ENCODE assay signal across 9 mouse cellular contexts in the genomic region with DNA sequence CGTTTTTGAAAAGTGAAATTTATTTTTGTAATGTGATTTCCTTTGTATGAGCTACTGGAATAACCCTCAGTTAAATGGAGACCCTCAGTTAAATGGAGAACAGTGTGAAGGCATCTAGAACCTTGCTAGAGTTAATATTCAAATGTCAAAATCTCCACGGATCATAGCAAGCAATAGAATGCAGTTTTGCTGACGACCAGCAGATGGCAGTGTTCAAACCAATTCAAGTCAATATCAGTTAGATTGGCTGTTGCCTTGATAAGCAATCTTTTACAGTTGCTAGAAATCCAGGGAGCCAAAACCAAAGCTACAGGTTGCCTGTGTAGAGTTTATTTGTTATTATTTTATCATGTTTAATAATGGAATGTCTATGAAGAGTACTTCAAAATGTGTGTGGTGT. TPM values are rescaled to one million over a fixed set of nuclear protein-coding genes. Genes with fewer than 3 reads are reported as not detected.
DNase-seq lines count a peak whose midpoint lies in the region; ATAC-seq lines count a peak whose summit lies in the region.
"Had no signal": no experiment of that assay in that cellular context is flagged by ENCODE, and none has a peak within 500 bp of the region (broad histone marks: within the 10 kb centered on the region; RNA-seq: fewer than 3 reads in every experiment).

No protein-coding gene starts in this region.

- peak; percentile 90 for DNase-seq in midbrain, embryonic 11.5 days (ENCODE audit: low spot score, missing footprints)
- DNase-seq in MEL-GATA-1-ER (ENCODE audit: extremely low read depth, low read depth): peak; percentile 33
- DNase-seq in cerebellum, adult 8-10 months: peak; percentile 25
- peak; percentile 36 for DNase-seq in gastrocnemius, postnatal 14 days
- peak; percentile 27 to 60 for DNase-seq in left cerebral cortex, adult 18-20 months (ENCODE audit: low spot score in 2 of 2)
- DNase-seq in neural tube, embryonic 11.5 days (ENCODE audit: low spot score): peak; percentile 34
- no peak for DNase-seq in forebrain, embryonic 10.5 days (ENCODE audit: extremely low spot score, low spot score)

- no peak overlapping the region for H3K9ac ChIP-seq in midbrain, embryonic 11.5 days (ENCODE audit: low read length)
- no peak overlapping the region for H3K9ac ChIP-seq in midbrain, embryonic 16.5 days (ENCODE audit: low read depth, low read length)
- H3K9ac ChIP-seq in neural tube, embryonic 11.5 days (ENCODE audit: low read length): no peak overlapping the region

- H3K36me3 ChIP-seq in midbrain, embryonic 11.5 days (ENCODE audit: control insufficient read depth, insufficient read depth, low read length): no peaks in the 10 kb centered on the region
- no peaks in the 10 kb centered on the region for H3K36me3 ChIP-seq in midbrain, embryonic 16.5 days (ENCODE audit: control insufficient read depth, insufficient read depth, low read length)
- no peaks in the 10 kb centered on the region for H3K36me3 ChIP-seq in neural tube, embryonic 11.5 days (ENCODE audit: control insufficient read depth, insufficient read depth, low read length)
- H3K36me3 ChIP-seq in forebrain, embryonic 10.5 days (replicated peaks): no peaks in the 10 kb centered on the region

- no peak overlapping the region for H3K4me3 ChIP-seq in midbrain, embryonic 11.5 days (ENCODE audit: low read depth, low read length)
- no peak overlapping the region for H3K4me3 ChIP-seq in midbrain, embryonic 16.5 days (ENCODE audit: low read depth, low read length)
- H3K4me3 ChIP-seq in neural tube, embryonic 11.5 days (ENCODE audit: low read depth, low read length): no peak overlapping the region
- H3K4me3 ChIP-seq in forebrain, embryonic 10.5 days: no peak overlapping the region

- no peaks in the 10 kb centered on the region for H3K4me1 ChIP-seq in midbrain, embryonic 11.5 days (ENCODE audit: control insufficient read depth, insufficient read depth, low read length)
- H3K4me1 ChIP-seq in midbrain, embryonic 16.5 days (ENCODE audit: control insufficient read depth, insufficient read depth, low read length): no peaks in the 10 kb centered on the region
- H3K4me1 ChIP-seq in neural tube, embryonic 11.5 days (ENCODE audit: control insufficient read depth, insufficient read depth, low read length): no peaks in the 10 kb centered on the region
- H3K4me1 ChIP-seq in forebrain, embryonic 10.5 days: no peaks in the 10 kb centered on the region

- H3K27me3 ChIP-seq in midbrain, embryonic 11.5 days (ENCODE audit: control insufficient read depth, insufficient read depth, low read length): no peaks in the 10 kb centered on the region
- no peaks in the 10 kb centered on the region for H3K27me3 ChIP-seq in midbrain, embryonic 16.5 days (ENCODE audit: control insufficient read depth, insufficient read depth, low read depth, low read length)
- no peaks in the 10 kb centered on the region for H3K27me3 ChIP-seq in neural tube, embryonic 11.5 days (ENCODE audit: control insufficient read depth, insufficient read depth, low read length)
- no peaks in the 10 kb centered on the region for H3K27me3 ChIP-seq in forebrain, embryonic 10.5 days (ENCODE audit: poor library complexity, severe bottlenecking)

- 26% methylated on average over 3 of the region's 3 CpGs for WGBS in midbrain, embryonic 11.5 days
- WGBS in midbrain, embryonic 16.5 days: 22% methylated on average over 3 of the region's 3 CpGs
- WGBS in neural tube, embryonic 11.5 days: 25% methylated on average over 3 of the region's 3 CpGs
- WGBS in forebrain, embryonic 10.5 days: 25% methylated on average over 3 of the region's 3 CpGs

- no peak overlapping the region for H3K4me2 ChIP-seq in midbrain, embryonic 11.5 days
- H3K4me2 ChIP-seq in midbrain, embryonic 16.5 days (ENCODE audit: low read length): no peak overlapping the region
- H3K4me2 ChIP-seq in neural tube, embryonic 11.5 days (ENCODE audit: low read depth): no peak overlapping the region

- H3K27ac ChIP-seq in midbrain, embryonic 11.5 days (ENCODE audit: low read depth, low read length): no peak overlapping the region
- H3K27ac ChIP-seq in midbrain, embryonic 16.5 days (ENCODE audit: low read length): no peak overlapping the region
- no peak overlapping the region for H3K27ac ChIP-seq in neural tube, embryonic 11.5 days (ENCODE audit: low read depth, low read length)
- no peak overlapping the region for H3K27ac ChIP-seq in forebrain, embryonic 10.5 days
- H3K27ac ChIP-seq: macrophage had no signal

- no peaks in the 10 kb centered on the region for H3K9me3 ChIP-seq in midbrain, embryonic 11.5 days (ENCODE audit: control insufficient read depth, low read length)
- no peaks in the 10 kb centered on the region for H3K9me3 ChIP-seq in midbrain, embryonic 16.5 days (replicated peaks; ENCODE audit: control insufficient read depth, low read length, poor library complexity, severe bottlenecking)
- H3K9me3 ChIP-seq in neural tube, embryonic 11.5 days (ENCODE audit: control insufficient read depth, low read length): no peaks in the 10 kb centered on the region
- no peaks in the 10 kb centered on the region for H3K9me3 ChIP-seq in forebrain, embryonic 10.5 days

- no peak for ATAC-seq in midbrain, embryonic 11.5 days (ENCODE audit: low FRiP score)
- ATAC-seq in midbrain, embryonic 16.5 days: no peak
- no peak for ATAC-seq in neural tube, embryonic 11.5 days (ENCODE audit: insufficient read depth, low FRiP score, low TSS enrichment)

- intact Hi-C loops in gastrocnemius, postnatal 14 days (cut with DNase I; ENCODE audit: low total_unique reads): loop anchor here (5.0 kb wide), 1 partner anchor 40 kb away; no protein-coding TSS in a partner anchor

RNA-seq across cellular contexts. Expression of gene Tmem182, which starts 2.6 kb away (rescaled TPM):
- 0.11 TPM in 1 of 2 replicates, not detected in the other for polyA plus RNA-seq in midbrain, embryonic 11.5 days (2014; fragmentation: Nextera tagmentation; extraction: Ambion mirVana)
- 0.10 and 0.15 TPM in 2 replicates for polyA plus RNA-seq in midbrain, embryonic 16.5 days (2015; fragmentation: Nextera tagmentation; extraction: Ambion mirVana)
- total RNA-seq in gastrocnemius, postnatal 14 days (2021): 100 to 1,000 TPM; 181 to 201 TPM
- total RNA-seq in left cerebral cortex, adult 18-20 months (2021): under 1 TPM; 0.16 to 0.33 TPM
- 1.4 and 1.7 TPM in 2 replicates for polyA plus RNA-seq in neural tube, embryonic 11.5 days (2014; fragmentation: Nextera tagmentation; extraction: Ambion mirVana)
- polyA plus RNA-seq in forebrain, embryonic 10.5 days (2016; fragmentation: Nextera tagmentation; extraction: Ambion mirVana): not detected in 2 replicates
- polyA plus RNA-seq: macrophage had no signal

RNA-seq across cellular contexts. Expression of gene Mfsd9, which starts 12.3 kb away (rescaled TPM):
- polyA plus RNA-seq in midbrain, embryonic 11.5 days (2014; fragmentation: Nextera tagmentation; extraction: Ambion mirVana): 3.0 and 4.0 TPM in 2 replicates
- 8.2 and 8.4 TPM in 2 replicates for polyA plus RNA-seq in midbrain, embryonic 16.5 days (2015; fragmentation: Nextera tagmentation; extraction: Ambion mirVana)
- total RNA-seq in gastrocnemius, postnatal 14 days (2021): under 1 TPM; 0.33 to 0.59 TPM
- total RNA-seq in left cerebral cortex, adult 18-20 months (2021): 1 to 10 TPM; 3.7 to 4.2 TPM
- 4.0 and 5.0 TPM in 2 replicates for polyA plus RNA-seq in neural tube, embryonic 11.5 days (2014; fragmentation: Nextera tagmentation; extraction: Ambion mirVana)
- polyA plus RNA-seq in forebrain, embryonic 10.5 days (2016; fragmentation: Nextera tagmentation; extraction: Ambion mirVana): 2.2 and 2.7 TPM in 2 replicates
